Mouse (Mus musculus) c-Kit-positive CD71-positive TER-119-positive erythroid progenitor cells, embryonic 14.5 days (primary cell): Measurements from ENCODE around the gene Tmem203.

ENCODE experiments used
- DNase-seq: peaks from one replicate; pipeline ENCODE4 v3.0.0-alpha.2; 2013; ENCODE audit warnings: low spot score

The Tmem203 gene

DNA sequence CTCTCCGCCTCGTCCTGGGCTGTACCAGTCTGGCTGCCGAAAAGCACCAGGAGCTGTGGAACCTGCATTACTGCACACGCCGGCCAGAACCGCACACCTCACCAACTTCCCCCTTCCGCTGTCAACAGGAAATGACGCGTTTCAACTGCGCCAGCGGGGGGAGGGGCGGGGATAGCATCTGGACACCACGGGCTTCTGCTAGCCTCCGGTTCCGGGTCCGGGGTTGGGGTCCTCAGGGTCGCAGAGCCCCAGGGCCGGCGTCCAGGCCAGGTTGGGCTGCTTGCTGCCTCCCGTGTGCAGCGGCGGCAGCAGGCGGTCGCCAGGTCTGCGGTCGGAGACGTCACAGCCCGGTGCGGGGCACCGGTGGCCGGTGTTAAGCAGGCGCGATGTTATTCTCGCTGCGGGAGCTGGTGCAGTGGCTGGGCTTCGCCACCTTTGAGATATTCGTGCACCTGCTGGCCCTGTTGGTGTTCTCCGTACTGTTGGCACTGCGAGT, at the start of gene Tmem203:
Tmem203 (plus strand) TSS at position 156 of the 496 bp plus-strand sequence.
- DNase-seq = peak; percentile 89

DNA sequence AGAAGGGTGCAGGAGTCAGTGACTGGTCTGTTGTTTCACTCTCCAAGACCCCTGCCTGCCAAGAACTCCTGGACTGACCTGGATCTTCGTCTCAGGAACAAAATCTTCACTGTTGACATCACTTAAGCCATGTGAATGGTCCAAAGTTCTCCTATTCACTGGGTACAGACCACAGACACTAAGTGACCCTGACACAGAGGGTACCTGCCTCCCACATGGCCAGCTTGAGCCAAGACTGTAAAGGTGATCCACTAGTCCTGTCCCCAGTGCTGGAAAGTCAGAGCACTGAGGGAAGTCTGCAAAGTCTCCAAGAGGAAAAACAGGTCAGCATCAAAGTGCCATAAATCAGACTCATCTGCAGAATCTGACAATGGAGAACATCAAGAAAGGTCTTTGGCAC, 47.6 kb upstream of the Tmem203 start:
- DNase-seq = no peak

DNA sequence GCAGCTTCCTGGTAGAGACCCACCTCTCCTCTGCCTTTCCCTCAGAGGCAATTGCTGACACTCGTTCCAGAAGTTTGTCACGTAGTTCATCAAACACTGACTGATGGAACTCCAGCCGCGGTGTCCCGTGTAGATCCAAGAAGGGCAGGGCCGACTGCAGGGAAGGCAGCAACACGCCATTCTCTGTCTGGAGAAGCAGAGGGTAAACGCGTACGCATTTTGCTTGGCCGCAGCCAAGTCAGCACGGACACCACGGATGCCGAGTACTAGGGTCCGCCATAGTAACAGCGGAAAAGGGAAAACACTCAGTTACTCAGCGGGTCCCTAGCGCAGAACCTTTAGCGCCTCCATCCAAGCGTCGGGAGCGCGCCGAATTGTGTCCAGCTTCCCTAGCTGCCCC, 44.6 kb upstream of the Tmem203 start:
- no peak for DNase-seq

DNA sequence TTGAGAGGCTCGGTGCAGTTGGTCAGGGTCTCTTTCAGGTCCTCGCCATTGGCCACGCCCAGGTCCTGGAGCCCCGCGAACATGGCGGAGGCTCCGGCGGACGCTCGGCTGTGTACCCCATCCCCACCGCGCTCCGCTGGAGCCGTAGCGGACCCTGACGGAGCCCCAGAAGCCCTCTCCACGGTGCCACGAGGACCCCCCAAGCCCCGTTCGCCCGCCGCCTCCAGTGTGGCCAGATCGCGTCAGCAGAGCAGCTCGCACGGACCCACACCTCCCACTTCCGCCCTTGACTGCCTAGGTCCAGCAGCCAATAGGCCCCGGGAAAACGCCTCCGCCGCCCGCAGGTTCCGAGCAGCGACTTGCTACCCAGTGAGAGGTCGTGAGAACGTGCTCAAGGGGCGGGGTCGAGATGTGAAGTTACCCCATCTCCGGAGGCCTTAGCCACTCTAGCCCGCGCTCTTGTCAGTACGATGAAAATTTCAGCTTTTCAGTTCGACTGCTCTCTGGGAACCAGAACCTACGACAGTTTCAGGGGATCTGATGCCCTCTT, 44.0 kb upstream of the Tmem203 start, which contains the start of gene Nelfb:
Nelfb (minus strand) TSS at position 369 of the 550 bp plus-strand sequence.
- peak; percentile 82 for DNase-seq

DNA sequence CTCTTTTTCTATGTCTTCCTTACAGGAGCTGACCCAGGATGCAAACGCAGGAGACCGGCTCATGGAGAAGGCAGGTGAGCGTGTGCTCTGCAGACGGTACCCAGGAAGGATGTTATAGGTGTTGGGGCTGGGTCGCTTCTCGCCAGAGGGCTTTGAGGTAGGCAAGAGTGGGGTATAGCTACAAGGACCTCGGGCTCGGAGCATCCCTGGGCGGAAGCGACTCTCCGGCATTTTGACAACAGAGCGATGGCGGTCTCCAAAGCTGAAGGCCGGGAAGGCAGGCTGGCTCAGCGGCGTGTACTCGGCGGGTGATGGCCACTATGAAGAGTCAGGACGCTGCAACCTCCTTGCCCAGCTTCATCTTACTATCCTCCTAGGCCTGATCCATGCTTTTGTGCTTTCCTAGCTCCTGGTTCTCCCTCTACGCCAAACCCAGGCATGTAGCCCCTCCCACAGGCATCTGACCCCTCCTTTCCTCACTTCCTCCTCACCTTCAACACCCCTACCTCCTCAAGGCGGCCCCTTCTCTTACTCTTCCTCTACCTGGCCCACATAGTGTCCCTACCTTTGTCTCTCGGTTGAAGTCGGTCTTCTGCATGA, 41.9 kb upstream of the Tmem203 start:
- DNase-seq = no peak

DNA sequence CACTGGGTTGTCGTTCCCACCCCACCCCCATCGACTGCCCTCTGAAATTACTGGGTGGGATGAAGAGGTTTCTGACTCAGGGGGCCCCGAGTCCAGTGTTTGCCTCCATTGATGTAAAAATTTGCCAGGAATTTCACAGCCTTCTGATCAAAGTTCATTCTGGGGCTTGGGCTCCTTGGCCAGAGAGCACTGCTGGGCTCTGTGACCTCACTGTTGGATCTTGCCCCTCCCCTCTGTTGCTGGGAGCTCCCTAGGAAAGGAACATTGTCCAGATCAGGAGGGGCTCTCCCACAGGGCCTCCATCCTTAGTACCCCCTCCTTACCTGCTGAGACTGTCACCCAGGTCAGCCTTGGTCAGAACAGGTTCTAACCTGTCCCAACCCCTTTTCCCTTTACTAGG, 40.8 kb upstream of the Tmem203 start, which contains the start of gene Stpg3:
Stpg3 (minus strand) TSS at position 194 of the 400 bp plus-strand sequence.
- no peak for DNase-seq

DNA sequence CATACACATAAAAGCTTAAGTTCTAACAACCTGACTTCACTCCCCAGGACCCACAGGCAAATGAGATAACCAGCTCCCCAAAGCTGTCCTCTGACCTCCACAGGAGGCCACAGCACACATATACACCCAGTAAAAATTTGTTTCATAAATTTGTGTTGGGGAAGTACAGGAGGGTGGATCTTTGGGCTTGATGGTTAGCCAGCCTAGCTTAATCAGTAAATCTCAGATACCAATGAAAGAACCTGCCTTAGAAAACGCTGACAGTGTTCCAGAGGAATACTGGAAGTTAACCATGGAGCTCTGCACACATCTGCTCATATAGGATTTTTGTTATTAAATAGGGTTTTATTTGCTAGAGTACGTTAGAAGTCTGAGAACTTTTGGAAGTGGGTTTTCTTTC, 37.6 kb upstream of the Tmem203 start:
- no peak for DNase-seq

DNA sequence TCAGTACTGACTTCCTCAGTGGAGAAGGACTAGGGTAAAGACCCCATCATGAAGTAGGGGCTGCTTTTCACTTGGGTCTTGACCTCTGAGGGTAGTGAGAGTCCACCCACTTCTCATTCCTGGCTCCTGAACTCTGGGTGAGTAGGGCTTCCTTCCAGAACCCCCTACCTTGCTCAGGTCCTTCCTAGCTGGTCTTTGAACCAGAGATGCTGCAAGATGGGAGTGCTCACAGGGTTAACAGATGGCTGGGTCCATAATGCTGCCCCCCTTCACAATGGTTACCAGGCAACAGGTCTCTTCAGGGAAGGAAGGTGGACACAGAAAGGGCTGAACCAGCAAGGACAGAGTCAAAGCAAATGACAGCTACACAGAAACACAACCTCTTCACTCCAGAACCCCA, 36.8 kb upstream of the Tmem203 start, which contains the start of gene Fam166a:
Fam166a (plus strand) TSS at position 301 of the 400 bp plus-strand sequence.
- DNase-seq = no peak

DNA sequence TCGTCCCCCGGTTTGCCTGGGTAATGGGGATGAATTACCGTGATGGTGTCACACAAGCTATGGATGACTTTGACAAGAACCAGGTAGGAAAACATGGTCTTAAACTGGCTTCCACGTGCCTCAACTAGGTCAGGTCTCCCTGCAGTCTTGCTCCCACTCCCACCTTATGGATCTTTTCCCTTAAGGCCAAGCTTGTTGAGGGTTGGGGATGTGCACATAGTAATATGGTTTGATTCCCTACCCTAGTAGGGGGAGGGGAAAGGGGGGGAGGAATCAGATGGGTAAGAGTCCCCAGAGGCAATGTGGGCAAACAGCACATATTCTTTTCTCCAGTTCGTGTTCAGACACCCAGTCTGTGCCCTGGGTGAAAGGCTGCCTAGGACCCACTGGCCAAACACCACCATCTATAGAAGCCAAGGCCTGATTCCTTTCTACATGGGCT, 33.9 kb upstream of the Tmem203 start:
- no peak for DNase-seq

DNA sequence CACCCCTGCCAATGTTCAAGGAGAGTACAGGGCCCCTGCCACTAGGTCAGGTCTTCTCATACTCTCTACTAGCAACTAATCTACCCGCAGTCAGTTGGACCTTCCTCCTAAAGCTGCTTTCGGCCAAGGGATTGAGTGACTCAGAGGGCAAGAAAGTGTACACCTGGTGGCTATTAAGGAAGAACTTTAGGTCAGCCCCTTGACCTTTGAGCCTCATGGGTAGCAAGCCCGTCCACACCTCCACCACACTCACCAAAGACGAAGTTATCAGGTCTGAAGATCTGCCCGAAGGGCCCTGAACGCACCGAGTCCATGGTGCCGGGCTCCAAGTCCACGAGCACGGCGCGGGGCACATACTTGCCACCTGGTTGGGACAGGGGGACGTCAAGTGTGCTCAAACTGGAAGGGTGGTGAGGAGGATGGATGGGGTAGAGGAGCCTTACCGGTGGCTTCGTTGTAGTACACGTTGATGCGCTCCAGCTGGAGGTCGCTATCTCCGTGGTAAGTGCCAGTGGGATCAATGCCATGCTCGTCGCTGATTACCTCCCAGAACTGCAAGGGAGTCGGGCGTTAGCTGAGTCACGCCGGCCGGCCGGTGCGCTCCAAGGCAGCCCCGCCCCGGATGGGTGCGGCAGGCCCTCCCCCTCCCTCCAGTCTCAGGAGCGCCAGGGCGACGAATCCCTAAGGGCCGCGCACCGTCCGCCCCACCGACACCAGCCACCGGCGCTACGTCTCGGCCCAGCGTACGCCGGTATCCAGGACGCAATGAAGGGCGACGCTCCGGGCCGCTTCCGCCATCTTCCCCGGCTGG, 31.4 kb upstream of the Tmem203 start:
- DNase-seq = peak; percentile 91

DNA sequence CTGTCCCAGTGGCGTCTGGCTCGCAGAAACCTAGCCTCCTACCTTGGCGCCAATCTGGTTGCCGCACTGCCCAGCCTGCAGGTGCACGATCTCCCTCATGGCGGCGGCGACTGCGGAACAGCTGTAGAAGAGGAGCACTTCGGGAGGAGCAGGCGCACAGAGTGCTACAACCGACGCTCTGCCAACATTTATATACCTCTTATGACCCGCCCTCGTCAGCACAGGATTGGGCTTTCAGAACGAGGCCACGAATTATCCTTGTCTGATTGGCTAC, 30.8 kb upstream of the Tmem203 start, which contains the start of gene Tubb4b:
Tubb4b (minus strand) TSS at position 211 of the 274 bp plus-strand sequence.
- peak; percentile 99 for DNase-seq

DNA sequence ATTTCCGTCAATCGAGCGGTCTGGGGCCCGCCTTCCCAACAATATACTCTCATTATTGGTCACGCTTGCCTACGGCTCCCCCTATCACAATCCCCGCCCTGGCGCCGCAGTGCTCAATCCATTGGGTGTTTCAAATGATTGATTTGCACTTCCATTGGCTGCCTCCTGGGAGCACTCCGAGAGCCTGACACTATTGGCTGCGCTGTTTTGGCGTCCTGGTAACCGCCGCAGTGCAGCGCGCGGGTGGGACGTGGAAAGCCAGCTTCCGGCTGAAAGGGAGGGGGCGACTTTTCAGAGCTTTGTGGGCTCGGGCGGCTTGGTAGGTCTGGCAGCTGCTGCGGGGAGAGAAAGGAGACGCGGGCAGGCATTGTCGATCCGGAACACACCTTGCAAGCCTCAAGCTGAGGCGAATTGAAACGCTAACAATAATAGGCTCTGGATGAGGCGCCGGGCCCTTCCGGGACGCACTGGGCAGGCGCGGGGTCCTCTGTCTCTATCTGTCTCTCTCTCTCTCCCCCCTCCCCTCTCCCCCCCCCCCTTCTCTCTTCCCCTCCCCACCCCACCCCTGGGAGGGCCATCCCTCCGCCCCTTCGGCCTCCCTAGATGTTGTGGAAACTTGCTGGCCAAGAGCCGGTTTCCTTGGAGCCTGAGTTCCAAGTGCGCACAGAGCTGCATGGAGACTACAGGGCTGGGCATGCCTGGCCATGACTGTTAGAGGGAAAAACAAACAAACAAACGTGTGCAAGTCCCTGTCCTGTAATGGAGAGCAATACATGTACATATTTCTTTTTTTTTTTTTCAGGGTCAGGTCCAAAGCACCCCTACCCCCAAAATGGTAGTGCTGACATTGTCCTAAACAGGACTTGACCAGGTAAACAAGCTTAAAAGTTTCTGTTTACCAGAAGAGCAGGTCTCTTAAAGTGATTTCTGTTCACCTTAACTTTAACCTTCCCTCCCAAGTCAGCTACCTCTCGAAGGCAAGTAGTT, 30.2 kb upstream of the Tmem203 start:
- no peak for DNase-seq

DNA sequence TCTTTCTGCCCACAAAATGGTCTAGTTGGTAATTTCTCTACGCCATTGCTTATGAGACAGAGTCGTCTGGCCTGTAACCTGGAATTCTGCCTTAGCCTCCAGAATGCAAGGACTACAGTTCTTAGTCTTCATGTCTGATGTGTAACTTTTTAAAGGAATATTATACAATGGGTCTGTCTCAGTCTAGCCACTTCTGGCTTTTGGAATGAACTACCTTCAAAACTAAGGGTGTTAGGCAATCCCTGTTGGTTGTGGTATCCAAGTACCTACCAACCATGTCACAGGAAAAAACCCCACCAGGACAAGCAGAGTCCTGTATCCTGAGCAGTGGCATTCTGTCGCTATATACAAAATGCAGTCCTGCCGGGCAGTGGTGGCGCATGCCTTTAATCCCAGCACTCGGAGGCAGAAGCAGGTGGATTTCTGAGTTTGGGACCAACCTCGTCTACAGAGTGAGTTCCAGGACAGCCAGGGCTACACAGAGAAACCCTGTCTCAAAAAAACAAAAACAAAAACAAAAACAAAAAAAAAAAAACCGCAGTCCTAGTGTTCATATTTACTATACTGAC, 29.3 kb upstream of the Tmem203 start:
- no peak for DNase-seq

DNA sequence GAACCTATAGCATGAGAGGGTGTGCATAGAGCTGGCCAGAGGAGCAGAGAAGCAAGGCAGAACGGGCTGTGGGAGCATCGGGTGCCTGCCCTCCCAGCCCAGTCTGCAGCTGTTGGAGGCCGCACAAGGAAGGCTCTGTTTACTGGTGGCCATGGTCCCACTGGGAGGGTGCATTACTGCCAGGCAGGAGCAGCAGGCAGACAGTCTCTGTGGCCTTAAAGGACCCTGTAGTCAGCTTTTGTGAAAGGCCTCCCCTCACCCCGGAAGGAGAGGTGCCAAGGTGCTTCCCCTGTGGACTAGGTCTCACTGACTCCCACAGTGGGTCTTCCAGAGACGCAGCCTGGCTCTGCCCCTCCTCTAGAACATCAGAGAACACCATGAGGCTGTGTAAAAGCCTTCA, 28.4 kb upstream of the Tmem203 start:
- no peak for DNase-seq

DNA sequence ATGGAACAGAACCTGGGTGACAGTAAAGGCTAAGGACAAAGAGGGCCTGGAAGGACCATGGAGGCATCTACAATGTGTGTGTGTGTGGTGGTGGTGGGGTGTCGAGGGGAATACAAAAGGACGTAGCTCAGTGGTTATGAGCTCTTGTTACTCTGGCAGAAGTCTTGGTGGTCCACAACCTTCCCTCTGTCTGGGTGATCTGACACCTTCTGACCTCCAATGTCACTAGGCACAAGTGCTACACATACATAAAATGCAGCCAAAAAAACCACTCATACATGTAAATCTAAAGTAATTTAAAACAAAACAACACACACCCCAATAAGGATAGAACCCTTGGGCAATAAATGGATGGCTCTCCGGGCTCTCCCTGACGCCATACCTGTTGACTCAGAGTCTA, 27.8 kb upstream of the Tmem203 start:
- no peak for DNase-seq

DNA sequence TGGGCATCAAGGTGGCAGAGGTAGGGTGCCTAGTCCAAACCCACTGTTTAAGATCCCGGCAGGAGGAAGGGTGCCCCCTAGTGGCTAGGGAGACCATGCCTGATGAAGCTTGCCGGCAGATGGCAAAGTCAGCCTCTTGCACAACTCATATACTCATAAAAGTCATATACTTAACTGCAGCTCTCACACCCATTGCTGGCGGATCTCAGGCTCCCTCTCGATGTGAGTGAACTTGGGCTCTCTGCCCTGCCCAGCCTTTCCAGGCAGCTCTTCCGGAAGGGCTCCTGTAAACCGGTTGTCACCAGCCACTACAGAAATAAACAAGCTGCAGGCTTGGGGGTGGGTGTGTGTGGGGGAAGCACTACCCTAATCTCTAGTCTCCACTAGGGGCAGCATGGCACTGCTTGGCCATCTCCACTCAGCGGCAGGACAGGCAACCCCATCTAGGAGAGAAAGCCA, 26.8 kb upstream of the Tmem203 start:
- DNase-seq = peak; percentile 87

DNA sequence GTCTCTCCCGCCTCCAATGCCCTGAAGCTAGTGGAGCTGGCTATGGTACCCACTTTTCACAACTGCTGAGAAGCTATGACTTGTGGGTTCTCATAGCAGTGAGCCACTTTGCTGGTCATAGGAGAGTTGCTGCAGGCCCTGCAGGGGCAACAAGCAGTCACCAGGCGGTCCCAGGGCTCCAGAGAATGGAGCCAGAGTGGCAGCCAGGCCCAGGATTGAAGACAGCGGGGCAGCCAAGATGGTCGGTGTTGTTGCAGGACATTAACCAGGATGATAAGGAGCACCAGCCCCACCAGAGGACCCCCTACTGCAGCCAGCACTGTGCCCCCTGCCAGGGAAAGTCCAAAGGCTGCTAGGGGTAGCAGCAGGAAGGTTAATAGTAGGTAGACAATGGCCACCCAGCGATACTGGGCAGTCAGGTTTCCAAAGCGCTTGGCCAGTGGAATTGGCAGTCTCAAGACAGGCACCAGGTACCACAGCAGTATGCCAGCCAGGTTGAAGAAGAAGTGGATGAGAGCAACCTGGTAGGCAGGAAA, 26.2 kb upstream of the Tmem203 start:
- DNase-seq = no peak

DNA sequence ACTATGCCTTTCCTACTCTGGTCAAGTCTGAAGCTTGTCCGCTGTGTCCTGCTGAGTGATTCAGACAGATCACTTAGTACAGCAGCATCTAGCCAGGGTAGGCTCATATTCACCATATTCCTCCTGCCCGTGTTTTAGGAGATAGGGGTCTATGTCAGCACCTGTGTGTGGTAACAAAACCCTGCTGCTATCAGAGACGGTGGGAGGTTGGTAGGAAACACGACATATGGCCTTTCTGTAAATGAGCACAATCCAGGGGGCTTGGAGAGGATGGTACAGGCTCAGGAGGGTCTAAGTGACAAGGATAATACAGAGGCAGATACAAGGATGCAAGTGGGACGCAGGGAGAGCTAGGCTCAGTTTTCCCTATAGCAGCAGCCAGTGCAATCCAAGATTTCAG, 25.7 kb upstream of the Tmem203 start:
- no peak for DNase-seq

DNA sequence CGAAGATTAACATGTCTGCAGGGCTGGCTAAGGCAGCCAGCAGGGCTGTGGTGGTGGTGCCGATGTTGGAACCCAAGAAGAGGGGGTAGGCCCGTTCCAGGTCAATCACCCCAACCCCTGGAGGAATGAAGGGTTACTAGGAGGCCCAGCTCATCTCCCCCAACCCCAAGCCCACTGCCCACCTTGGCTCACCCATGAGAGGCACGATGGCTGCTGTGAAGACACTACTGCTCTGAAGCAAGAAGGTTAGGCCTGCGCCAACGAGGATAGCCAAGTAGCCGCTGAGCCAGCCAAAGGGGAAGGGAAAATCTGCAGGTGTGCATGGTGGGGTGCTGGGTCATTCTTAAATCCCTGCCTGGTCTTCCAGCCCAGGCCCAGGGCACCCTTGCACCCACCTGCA, 24.7 kb upstream of the Tmem203 start:
- DNase-seq = no peak

DNA sequence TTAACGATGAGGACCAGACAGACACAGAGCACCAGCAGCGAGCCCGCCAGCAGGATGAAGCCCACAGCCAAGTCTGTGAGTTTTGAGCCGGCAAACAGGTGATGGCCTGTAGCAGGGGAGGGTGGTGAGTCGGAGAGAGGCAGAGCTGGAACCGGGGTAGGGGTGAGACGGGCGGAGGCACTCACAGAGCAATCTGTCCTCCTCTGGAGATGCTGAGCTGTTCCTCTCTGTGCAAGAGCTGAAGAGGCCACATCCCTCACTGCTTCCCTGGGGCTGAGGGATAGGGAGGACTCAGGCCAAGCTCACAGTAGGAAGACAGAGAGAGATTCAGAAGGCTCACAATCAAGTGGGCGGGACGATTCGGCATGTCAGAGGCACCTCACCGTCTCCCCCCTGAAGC, 24.2 kb upstream of the Tmem203 start:
- no peak for DNase-seq

DNA sequence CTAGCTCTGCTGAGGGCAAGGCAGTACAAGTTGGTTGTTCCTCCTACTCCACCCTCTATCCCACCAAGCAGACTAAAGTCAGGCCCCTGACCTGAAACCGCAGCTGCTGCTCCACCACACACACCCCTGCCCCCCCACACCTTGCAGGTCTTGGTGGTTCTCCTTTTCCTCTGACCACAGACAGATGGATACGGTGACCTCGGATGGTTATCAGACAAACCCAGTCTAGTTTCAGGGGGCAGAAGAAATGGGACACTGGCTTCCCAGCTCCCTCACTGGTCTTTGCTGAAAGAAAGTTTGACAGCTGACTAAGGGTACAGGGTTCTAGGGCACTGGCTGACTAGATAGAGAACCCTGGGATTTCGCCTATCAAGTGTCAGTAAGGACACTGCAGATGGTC, 21.8 kb upstream of the Tmem203 start:
- no peak for DNase-seq
